13 mouse cellular contexts compared by ENCODE assay signal in genomic region chr4:111200100-111200499, GRCm38 (mm10).
DNase-seq lines count a peak whose midpoint lies in the region; ATAC-seq and TF ChIP-seq lines count a peak whose summit lies in the region.
"Had no signal": no experiment of that assay in that cellular context is flagged by ENCODE, and none has a peak within 500 bp of the region (broad histone marks: within the 10 kb centered on the region; RNA-seq: fewer than 3 reads in every experiment).

No protein-coding gene starts in this region.

- no peak overlapping the region for H3K27ac ChIP-seq in intestine, embryonic 16.5 days (ENCODE audit: low read length)
- no peak overlapping the region for H3K27ac ChIP-seq in kidney, postnatal 0 days
- H3K27ac ChIP-seq: embryonic facial prominence, embryonic 12.5 days; liver, embryonic 15.5 days; midbrain, embryonic 12.5 days had no signal

- TF ChIP-seq CTCF in kidney, postnatal 0 days (IDR thresholded peaks at IDR 0.05; ENCODE audit: low read depth), result no peak

- 0 out of 2 replicates have a peak, but pooled peaks cover 3% of the 10 kb centered on the region for H3K4me1 ChIP-seq in intestine, embryonic 16.5 days (ENCODE audit: control insufficient read depth, insufficient read depth, low read length)
- 0 out of 2 replicates have a peak, but pooled peaks cover 5% of the 10 kb centered on the region for H3K4me1 ChIP-seq in kidney, postnatal 0 days (replicated peaks; ENCODE audit: insufficient read depth, low read length)
- H3K4me1 ChIP-seq: embryonic facial prominence, embryonic 12.5 days; liver, embryonic 15.5 days; midbrain, embryonic 12.5 days had no signal

- H3K4me2 ChIP-seq in intestine, embryonic 16.5 days (ENCODE audit: low read depth, low read length), result no peak overlapping the region
- H3K4me2 ChIP-seq in kidney, postnatal 0 days (ENCODE audit: low read length), result no peak overlapping the region
- H3K4me2 ChIP-seq: embryonic facial prominence, embryonic 12.5 days; liver, embryonic 15.5 days; midbrain, embryonic 12.5 days had no signal

- no peak overlapping the region for H3K4me3 ChIP-seq in intestine, embryonic 16.5 days (ENCODE audit: low read length)
- H3K4me3 ChIP-seq in kidney, postnatal 0 days (replicated peaks; ENCODE audit: low read depth, low read length), result no peak overlapping the region
- H3K4me3 ChIP-seq: embryonic facial prominence, embryonic 12.5 days; liver, embryonic 15.5 days; midbrain, embryonic 12.5 days had no signal

- H3K27me3 ChIP-seq in intestine, embryonic 16.5 days (replicated peaks; ENCODE audit: control insufficient read depth, insufficient read depth, low read length), result no peaks in the 10 kb centered on the region
- H3K27me3 ChIP-seq in kidney, postnatal 0 days (ENCODE audit: insufficient read depth, low read length), result no peaks in the 10 kb centered on the region
- H3K27me3 ChIP-seq: embryonic facial prominence, embryonic 12.5 days; liver, embryonic 15.5 days; midbrain, embryonic 12.5 days had no signal

- 13% methylated on average over 2 of the region's 2 CpGs for WGBS in intestine, embryonic 16.5 days
- WGBS in kidney, postnatal 0 days, result 8% methylated on average over 2 of the region's 2 CpGs

- no peak overlapping the region for H3K9ac ChIP-seq in intestine, embryonic 16.5 days (ENCODE audit: low read depth, low read length)
- H3K9ac ChIP-seq in kidney, postnatal 0 days (ENCODE audit: low read depth, low read length), result no peak overlapping the region
- H3K9ac ChIP-seq: embryonic facial prominence, embryonic 12.5 days; liver, embryonic 15.5 days; midbrain, embryonic 12.5 days had no signal

- intact Hi-C loops in heart, postnatal 25 days (cut with DNase I), result no loop called here

- ATAC-seq in frontal cortex, adult (ENCODE audit: low TSS enrichment), result peak; percentile 50; the same call in 1 of the 2 replicates
- peak; percentile 77 for ATAC-seq in intestine, embryonic 16.5 days
- peak; percentile 80 for ATAC-seq in kidney, postnatal 0 days (replicated peaks; ENCODE audit: low FRiP score, low read depth)

- H3K36me3 ChIP-seq in intestine, embryonic 16.5 days (ENCODE audit: control insufficient read depth, insufficient read depth, low read length), result no peaks in the 10 kb centered on the region
- no peaks in the 10 kb centered on the region for H3K36me3 ChIP-seq in kidney, postnatal 0 days (ENCODE audit: insufficient read depth, low read length)
- H3K36me3 ChIP-seq: embryonic facial prominence, embryonic 12.5 days; liver, embryonic 15.5 days; midbrain, embryonic 12.5 days had no signal

- DNase-seq in frontal cortex, postnatal 14 days (ENCODE audit: low spot score in 2 of 2), result no peak
- peak; percentile 6 for DNase-seq in Muller cell, postnatal 12 days (ENCODE audit: inconsistent ontology term)
- DNase-seq in kidney, postnatal 0 days (ENCODE audit: low spot score), result peak; percentile 68
- no peak for DNase-seq in cerebellum, adult 11-12 months
- no peak for DNase-seq in spleen, postnatal 14 days (ENCODE audit: low spot score in 2 of 2)
- DNase-seq in heart, postnatal 25 days (ENCODE audit: low spot score), result no peak
- DNase-seq: cerebellum, adult 9-10 months; right cerebral cortex, postnatal 14 days had no signal

- no peaks in the 10 kb centered on the region for H3K9me3 ChIP-seq in intestine, embryonic 16.5 days (ENCODE audit: control insufficient read depth, low read length)
- no peaks in the 10 kb centered on the region for H3K9me3 ChIP-seq in kidney, postnatal 0 days (replicated peaks; ENCODE audit: low read length)
- H3K9me3 ChIP-seq: embryonic facial prominence, embryonic 12.5 days; liver, embryonic 15.5 days; midbrain, embryonic 12.5 days had no signal

Comparison
In these comparisons a context has a peak if more than half of its experiments do, and no peak if none do; other contexts are left out.
1. DNase-seq: peak in Muller cell, postnatal 12 days (single experiment) and kidney, postnatal 0 days (single experiment); none in frontal cortex, postnatal 14 days (0 of 2), cerebellum, adult 11-12 months (single experiment), spleen, postnatal 14 days (0 of 2) and heart, postnatal 25 days (single experiment).
2. Peak in every context shown above with its lines, with median percentiles within 50 percentile points of each other: ATAC-seq.